Mouse (Mus musculus): ENCODE results near the gene Zfp414. TPM values are rescaled to one million over a fixed set of nuclear protein-coding genes. Genes with fewer than 3 reads are reported as not detected.
"Not testable (repeated sequence)": the region's sequence is repeated elsewhere in the genome, so short reads cannot be mapped to it uniquely, and the experiment has no call there.

The Zfp414 gene
- 51.4 and 53.7 TPM in 2 replicates for polyA plus RNA-seq (2015; fragmentation: Nextera tagmentation; extraction: Ambion mirVana)

DNA sequence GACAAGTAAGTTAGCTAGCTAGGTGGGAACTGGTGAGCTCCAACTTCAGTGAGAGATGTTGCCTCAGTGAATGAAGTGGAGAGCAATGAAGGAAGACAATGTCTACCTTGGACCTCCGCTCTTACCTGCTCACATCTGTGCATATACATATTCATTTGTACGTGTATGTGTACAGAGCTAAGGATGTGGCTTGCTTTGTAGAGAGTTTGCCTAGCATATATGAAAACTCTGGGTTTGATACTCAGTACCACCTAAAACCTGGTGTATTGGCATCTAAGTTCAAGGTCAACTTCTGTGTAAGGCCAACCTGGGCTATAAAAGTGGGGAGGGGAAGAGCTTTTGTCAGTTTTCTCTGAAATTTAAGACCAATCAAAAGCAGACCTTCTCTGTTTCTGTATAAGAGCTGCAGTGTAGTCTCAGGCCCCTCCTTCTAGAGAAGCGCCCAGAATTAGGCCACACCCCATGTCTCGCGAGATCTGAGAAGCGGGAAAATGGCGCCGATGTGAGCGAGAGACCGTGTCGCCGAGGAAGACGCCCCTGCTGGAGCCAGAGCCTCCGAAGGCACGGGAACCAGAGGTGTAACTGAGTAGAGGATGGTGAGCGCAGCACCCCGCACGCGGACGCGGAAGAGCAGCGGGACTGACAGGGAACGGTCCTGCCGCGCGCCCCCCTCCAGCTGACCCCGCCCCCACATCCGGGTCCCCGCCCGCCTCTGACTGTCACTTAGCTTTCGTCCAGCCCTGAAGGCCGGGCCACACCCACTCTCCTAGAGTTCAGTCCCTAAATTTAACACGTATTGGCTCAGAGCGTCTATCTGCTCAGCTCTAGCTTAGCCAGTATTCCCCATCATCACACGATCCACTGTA lies at the start of gene Zfp414:
Zfp414 (plus strand) TSS at position 470 of the 866 bp plus-strand sequence.
- Histone ChIP-seq H3K27me3 (no peaks in the 10 kb centered on the region), H3K36me3 (peaks cover 32% of the 10 kb centered on the region), H3K9me3 (no peaks in the 10 kb centered on the region), H3K4me2 (replicated peaks) (peak within 1 kb of the TSS; percentile 75), H3K27ac (peak within 1 kb of the TSS; percentile 98), H3K4me1 (peaks cover 19% of the 10 kb centered on the region), H3K4me3 (peak within 1 kb of the TSS; percentile 67), H3K9ac (peak within 1 kb of the TSS; percentile 84)
- 3% methylated on average over 35 of the region's 35 CpGs for WGBS
- ATAC-seq (ENCODE audit: low FRiP score, low read depth): peak; percentile 97

DNA sequence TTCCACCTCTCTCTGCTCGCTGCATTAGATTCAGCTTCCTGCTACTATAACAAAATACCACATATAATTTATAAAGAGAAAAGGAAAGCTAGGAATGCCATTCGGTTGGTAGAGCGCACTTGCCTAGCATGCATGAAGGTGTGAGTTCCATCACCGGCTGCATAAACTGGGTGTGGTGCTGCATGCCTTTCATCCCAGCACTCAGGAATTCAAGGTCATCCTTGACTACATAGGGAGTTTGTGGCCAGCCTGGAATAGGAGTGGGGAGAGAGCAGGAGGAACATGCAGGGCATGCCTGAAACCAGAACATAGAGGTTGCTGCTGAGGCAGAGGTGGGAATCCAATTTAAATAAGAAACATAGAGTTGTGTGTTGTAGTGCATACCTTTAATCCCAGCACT lies 44.8 kb upstream of the Zfp414 start:
- Histone ChIP-seq H3K27me3 (no peaks in the 10 kb centered on the region), H3K4me2 (replicated peaks) (no peak overlapping the region), H3K9me3 (no peaks in the 10 kb centered on the region), H3K4me3 (no peak overlapping the region), H3K36me3 (no peaks in the 10 kb centered on the region), H3K4me1 (no peaks in the 10 kb centered on the region), H3K27ac (no peak overlapping the region), H3K9ac (no peak overlapping the region)
- WGBS: 81% methylated on average over 4 of the region's 4 CpGs
- no peak for ATAC-seq (ENCODE audit: low FRiP score, low read depth)

DNA sequence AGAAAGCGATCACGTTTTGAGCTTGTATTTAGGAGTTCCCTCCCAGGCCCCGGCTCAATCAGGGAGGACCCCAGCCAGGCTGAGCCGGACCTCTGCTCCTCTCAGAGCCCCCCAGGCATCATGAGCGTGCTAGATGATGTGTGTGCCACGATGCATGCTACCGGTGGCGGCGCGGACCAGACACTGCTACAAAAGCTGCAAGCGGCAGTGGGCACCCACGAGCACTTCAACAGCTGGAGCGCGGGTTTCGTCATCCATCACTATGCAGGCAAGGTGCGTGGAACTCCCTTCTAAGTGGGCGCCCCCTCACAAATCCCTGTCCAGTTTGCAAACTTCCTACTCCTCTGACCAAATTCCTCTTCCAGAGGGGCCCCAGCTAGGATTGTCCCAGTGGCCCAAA lies 42.9 kb upstream of the Zfp414 start:
- H3K9me3 ChIP-seq: no peaks in the 10 kb centered on the region
- no peak overlapping the region for H3K9ac ChIP-seq
- no peak for ATAC-seq (ENCODE audit: low FRiP score, low read depth)
- H3K27ac ChIP-seq: no peak overlapping the region
- no peaks in the 10 kb centered on the region for H3K36me3 ChIP-seq
- H3K4me3 ChIP-seq: no peak overlapping the region
- 68% methylated on average over 17 of the region's 17 CpGs for WGBS
- no peaks in the 10 kb centered on the region for H3K4me1 ChIP-seq
- no peaks in the 10 kb centered on the region for H3K27me3 ChIP-seq
- no peak overlapping the region for H3K4me2 ChIP-seq (replicated peaks)

DNA sequence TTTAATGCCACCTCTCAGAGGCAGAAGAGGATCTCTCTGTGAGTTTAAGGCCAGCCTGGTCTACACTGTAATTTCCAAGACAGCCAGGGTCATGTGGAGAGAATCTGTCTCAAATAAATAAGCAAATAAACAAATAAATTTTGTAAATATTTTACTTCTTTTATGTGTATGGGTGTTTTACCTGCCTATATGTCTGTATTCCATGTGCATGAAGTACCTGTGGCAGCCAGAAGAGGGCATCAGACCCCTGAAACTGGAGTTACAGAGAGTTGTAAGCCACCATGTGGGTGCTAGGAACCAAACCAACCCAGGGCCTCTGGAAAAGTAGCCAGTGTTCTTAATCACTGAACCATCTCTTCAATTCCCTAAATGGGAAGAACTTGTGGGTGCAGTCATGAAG lies 31.6 kb upstream of the Zfp414 start:
- ATAC-seq (ENCODE audit: low FRiP score, low read depth): no peak
- H3K4me2 ChIP-seq (replicated peaks): no peak overlapping the region

DNA sequence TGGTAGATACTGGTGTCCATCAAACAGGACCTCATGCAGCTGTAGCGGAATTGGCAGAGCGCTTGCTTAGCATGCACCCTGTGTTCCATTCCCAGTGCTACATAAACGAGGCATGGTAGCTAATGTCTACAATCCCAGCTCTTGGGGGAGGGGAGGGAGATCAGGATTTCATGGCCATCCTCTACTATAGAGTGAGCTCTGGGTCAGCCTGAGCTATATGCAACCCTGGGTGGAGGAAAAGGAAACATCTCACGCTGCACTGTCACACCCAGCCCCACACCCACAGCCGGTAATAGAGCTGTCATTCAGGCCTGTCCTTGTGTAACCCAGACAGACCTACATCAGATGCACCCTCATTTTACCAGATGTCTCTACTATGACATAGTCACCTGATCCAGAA lies 30.4 kb upstream of the Zfp414 start:
- ATAC-seq (ENCODE audit: low FRiP score, low read depth): no peak
- Histone ChIP-seq H3K27ac (no peak overlapping the region), H3K9me3 (peaks cover 11% of the 10 kb centered on the region), H3K4me2 (replicated peaks) (no peak overlapping the region), H3K4me1 (no peaks in the 10 kb centered on the region), H3K9ac (no peak overlapping the region), H3K27me3 (no peaks in the 10 kb centered on the region), H3K36me3 (no peaks in the 10 kb centered on the region), H3K4me3 (no peak overlapping the region)
- WGBS: 91% methylated on average over 5 of the region's 5 CpGs

More for the DNA sequence above, 31.6 kb upstream of the Zfp414 start:
- Histone ChIP-seq H3K4me3 (no peak overlapping the region), H3K36me3 (no peaks in the 10 kb centered on the region), H3K4me1 (no peaks in the 10 kb centered on the region), H3K9me3 (peaks cover 11% of the 10 kb centered on the region), H3K27ac (no peak overlapping the region), H3K27me3 (no peaks in the 10 kb centered on the region), H3K9ac (no peak overlapping the region)

DNA sequence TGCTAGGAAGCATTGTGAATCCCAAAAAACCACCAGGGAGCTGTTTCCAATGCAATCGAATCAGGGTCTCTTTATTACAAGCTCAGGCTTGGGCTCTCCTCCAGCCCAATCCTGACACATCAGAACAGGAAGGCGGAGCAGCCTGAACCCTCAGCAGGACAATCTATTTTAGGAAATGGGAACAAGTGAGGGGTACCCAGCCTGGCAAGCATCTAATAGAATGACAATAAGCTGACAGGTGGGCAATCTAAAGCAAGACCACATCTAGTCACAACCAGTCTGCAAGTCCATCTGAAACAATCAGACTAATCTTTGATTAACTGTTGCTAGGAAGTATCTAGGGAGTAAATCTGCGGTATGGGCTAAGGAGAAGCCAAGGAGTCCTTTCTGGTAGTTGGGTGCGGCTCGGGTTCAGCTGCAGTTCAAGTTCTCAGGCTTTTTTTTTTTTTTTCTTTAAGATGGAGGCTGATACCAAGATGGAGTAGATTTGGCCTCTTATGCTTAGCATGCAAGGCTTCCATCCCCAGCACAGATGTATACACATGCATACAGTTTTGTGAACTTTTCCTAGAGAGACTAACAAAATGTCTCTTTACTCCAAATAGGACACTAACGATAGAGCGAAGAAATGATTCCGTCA lies 28.9 kb upstream of the Zfp414 start:
- Histone ChIP-seq H3K9ac (no peak overlapping the region), H3K27ac (no peak overlapping the region), H3K4me3 (no peak overlapping the region), H3K4me2 (replicated peaks) (no peak overlapping the region), H3K4me1 (no peaks in the 10 kb centered on the region), H3K36me3 (no peaks in the 10 kb centered on the region), H3K27me3 (no peaks in the 10 kb centered on the region), H3K9me3 (peaks cover 11% of the 10 kb centered on the region)
- WGBS: 89% methylated on average over 8 of the region's 8 CpGs
- no peak for ATAC-seq (ENCODE audit: low FRiP score, low read depth)

DNA sequence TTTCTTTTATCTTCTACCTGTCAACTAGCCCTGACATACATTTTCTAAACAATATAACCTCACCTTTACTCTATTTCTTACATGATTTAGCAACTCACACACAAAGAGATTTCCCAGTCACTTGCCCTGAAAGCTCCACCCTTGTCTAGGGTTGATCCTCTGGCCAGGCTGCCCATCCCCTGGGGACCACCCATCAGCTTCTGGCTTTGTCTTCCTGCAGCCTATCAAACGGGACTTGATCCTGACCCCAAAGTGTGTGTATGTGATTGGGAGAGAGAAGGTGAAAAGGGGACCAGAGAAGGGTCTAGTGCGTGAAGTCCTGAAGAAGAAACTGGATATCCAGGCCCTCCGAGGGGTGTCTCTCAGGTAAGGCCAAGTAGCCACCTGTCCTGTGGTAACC lies 28.1 kb upstream of the Zfp414 start:
- H3K27me3 ChIP-seq: no peaks in the 10 kb centered on the region
- H3K9me3 ChIP-seq: peaks cover 11% of the 10 kb centered on the region
- H3K4me3 ChIP-seq: no peak overlapping the region
- H3K4me2 ChIP-seq (replicated peaks): no peak overlapping the region
- ATAC-seq (ENCODE audit: low FRiP score, low read depth): no peak
- H3K36me3 ChIP-seq: no peaks in the 10 kb centered on the region
- 89% methylated on average over 3 of the region's 3 CpGs for WGBS
- H3K4me1 ChIP-seq: no peaks in the 10 kb centered on the region
- no peak overlapping the region for H3K9ac ChIP-seq
- H3K27ac ChIP-seq: no peak overlapping the region

DNA sequence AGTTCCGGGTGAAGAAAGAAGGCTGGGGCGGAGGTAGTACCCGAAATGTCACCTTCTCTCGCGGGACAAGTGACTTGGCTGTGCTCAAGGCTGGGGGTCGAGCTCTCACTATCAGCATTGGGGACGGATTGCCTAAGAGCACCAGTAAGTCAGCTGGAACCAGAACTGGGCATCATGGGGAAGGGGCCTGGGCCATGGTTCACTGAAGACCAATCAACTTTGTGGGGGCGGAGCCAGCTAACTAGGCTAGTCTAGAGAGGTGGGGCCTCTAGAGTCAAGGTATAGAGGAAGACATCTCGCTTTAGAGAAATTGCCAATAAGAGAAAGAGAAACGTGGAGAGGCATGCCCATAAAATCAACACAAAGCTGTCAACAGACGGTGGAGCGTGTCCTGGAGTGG lies 26.9 kb upstream of the Zfp414 start:
- no peaks in the 10 kb centered on the region for H3K4me1 ChIP-seq

DNA sequence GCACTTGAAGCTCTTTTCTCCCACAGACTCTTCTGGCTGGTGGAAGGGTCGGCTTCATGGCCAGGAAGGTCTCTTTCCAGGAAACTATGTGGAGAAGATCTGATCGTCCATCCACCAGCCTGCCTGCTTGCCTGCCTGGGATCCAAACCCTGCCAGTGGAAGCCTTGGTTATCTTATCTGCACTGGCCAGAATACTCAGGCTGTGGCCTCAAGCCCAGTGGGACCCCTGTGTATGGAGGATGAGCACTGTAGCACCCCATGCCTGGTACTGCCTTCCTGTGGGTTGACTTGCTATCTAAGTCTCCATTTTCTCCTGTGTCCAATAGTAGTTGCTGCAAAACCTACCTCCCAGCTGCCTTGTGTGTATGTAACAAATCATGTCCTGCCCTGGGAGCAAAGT lies 21.6 kb upstream of the Zfp414 start:
- Histone ChIP-seq H3K4me1 (no peaks in the 10 kb centered on the region), H3K4me2 (replicated peaks) (no peak overlapping the region), H3K4me3 (no peak overlapping the region), H3K9ac (no peak overlapping the region), H3K36me3 (no peaks in the 10 kb centered on the region), H3K9me3 (no peaks in the 10 kb centered on the region), H3K27ac (no peak overlapping the region), H3K27me3 (no peaks in the 10 kb centered on the region)
- ATAC-seq (ENCODE audit: low FRiP score, low read depth): no peak
- 88% methylated on average over 2 of the region's 2 CpGs for WGBS

More for the DNA sequence above, 26.9 kb upstream of the Zfp414 start:
- Histone ChIP-seq H3K9me3 (peaks cover 11% of the 10 kb centered on the region), H3K4me3 (no peak overlapping the region), H3K27ac (no peak overlapping the region), H3K9ac (no peak overlapping the region), H3K4me2 (replicated peaks) (no peak overlapping the region), H3K27me3 (no peaks in the 10 kb centered on the region), H3K36me3 (no peaks in the 10 kb centered on the region)
- no peak for ATAC-seq (ENCODE audit: low FRiP score, low read depth)
- 86% methylated on average over 12 of the region's 12 CpGs for WGBS

DNA sequence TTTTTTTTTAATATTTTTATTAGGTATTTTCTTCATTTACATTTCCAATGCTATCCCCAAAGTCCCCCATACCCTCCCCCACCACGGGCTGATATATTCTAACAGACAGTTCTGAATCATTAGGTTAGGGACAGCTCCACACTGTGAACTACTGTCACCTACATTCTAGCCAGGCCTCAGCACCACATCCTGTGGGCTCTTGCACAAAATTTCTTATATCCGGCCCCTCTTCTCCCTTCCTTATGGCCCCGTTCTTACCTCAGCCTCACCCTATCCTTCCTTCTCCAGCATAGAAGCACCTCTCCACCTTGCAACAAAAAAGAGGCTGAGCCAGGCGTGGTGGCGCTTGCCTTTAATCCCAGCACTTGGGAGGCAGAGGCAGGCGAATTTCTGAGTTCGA lies 18.3 kb upstream of the Zfp414 start:
- H3K9ac ChIP-seq: no peak overlapping the region
- no peak for ATAC-seq (ENCODE audit: low FRiP score, low read depth)
- H3K27me3 ChIP-seq: no peaks in the 10 kb centered on the region
- no peak overlapping the region for H3K4me2 ChIP-seq (replicated peaks)
- 80% methylated on average over 7 of the region's 7 CpGs for WGBS
- no peaks in the 10 kb centered on the region for H3K36me3 ChIP-seq
- H3K4me1 ChIP-seq: no peaks in the 10 kb centered on the region
- no peak overlapping the region for H3K4me3 ChIP-seq
- no peak overlapping the region for H3K27ac ChIP-seq
- no peaks in the 10 kb centered on the region for H3K9me3 ChIP-seq

DNA sequence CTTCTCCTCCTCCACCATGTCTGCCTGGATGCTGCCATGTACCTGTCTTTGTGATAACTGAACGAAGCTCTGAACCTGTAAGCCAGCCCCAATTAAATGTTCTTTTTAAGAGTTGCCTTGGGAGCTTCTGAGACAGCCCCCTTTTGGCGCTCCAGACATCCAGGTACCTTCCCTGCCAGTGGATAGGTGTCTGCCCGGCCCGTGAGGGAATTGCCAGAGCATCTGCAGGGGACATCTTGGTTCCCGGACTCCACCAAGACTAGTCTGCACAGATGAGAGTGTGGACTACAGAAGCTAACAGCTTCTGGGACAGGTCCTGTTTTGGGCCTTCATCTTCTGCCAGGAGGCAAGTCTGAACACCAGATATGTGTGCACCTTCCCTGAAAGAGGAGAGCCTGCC lies 15.2 kb upstream of the Zfp414 start:
- H3K36me3 ChIP-seq; ATAC-seq (ENCODE audit: low FRiP score, low read depth); H3K27me3 ChIP-seq; H3K27ac ChIP-seq; H3K4me3 ChIP-seq; H3K4me2 ChIP-seq (replicated peaks); H3K9me3 ChIP-seq; H3K4me1 ChIP-seq; H3K9ac ChIP-seq: not testable (repeated sequence)
- WGBS: 91% methylated on average over 5 of the region's 5 CpGs

DNA sequence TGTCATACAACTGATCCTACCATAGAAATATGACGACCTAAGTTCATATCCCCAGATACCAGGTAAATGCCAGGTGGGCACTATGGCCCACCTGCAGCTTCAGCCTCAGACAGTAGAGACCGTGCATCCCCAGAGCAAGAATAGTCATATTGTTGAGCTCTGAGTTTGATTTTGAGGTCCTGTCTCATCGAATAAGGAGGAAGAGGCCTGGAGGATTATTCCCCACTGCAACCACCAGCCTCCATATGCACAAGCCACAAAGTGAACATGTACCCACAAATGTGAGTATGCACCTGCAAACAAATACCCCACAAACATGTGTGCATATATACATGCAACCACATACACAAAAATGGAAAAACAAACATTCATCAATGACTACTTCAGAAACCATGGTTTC lies 1.6 kb upstream of the Zfp414 start:
- no peak for ATAC-seq (ENCODE audit: low FRiP score, low read depth)
- H3K9ac ChIP-seq: no peak overlapping the region
- H3K27me3 ChIP-seq: no peaks in the 10 kb centered on the region
- peaks cover 21% of the 10 kb centered on the region for H3K36me3 ChIP-seq
- no peak overlapping the region for H3K4me2 ChIP-seq (replicated peaks)
- no peak overlapping the region for H3K27ac ChIP-seq
- H3K4me1 ChIP-seq: peaks cover 19% of the 10 kb centered on the region
- WGBS: 92% methylated on average over 3 of the region's 3 CpGs
- H3K4me3 ChIP-seq: no peak overlapping the region
- H3K9me3 ChIP-seq: no peaks in the 10 kb centered on the region
